Mouse (Mus musculus) embryonic facial prominence, embryonic 13.5 days (tissue): Measurements from ENCODE around the gene Catspere2. TPM values are rescaled to one million over a fixed set of nuclear protein-coding genes. Genes with fewer than 3 reads are reported as not detected.
A peak's percentile ranks its signal among the peaks of the same experiment; 100 is the strongest.
"Not testable (repeated sequence)": the region's sequence is repeated elsewhere in the genome, so short reads cannot be mapped to it uniquely, and the experiment has no call there.

ENCODE experiments used
- ATAC-seq: fragments of 200-750 bp; cut with Nextera tagmentation; 2 replicates; pipeline ENCODE4 v1.8.0; 2017; ENCODE audit warnings: low read depth; ENCODE audit not compliant: insufficient number of reproducible peaks, insufficient read depth, low FRiP score, low TSS enrichment
- H3K27ac ChIP-seq: fragments of 300-500 bp; sonication (generic); 2 replicates; pipeline ENCODE4 v1.5.1; 2015; ENCODE audit warnings: moderate library complexity, mild to moderate bottlenecking, inconsistent platforms
- H3K27me3 ChIP-seq: fragments of 300-500 bp; sonication (generic); 2 replicates; pipeline ENCODE4 v1.6.1; 2015; ENCODE audit warnings: mild to moderate bottlenecking, inconsistent platforms
- H3K36me3 ChIP-seq: fragments of 300-500 bp; sonication (generic); 2 replicates; pipeline ENCODE4 v1.6.1; 2015; ENCODE audit warnings: mild to moderate bottlenecking, inconsistent platforms
- H3K4me1 ChIP-seq: fragments of 300-500 bp; sonication (generic); 2 replicates; pipeline ENCODE4 v1.6.1; 2015; ENCODE audit warnings: inconsistent platforms
- H3K4me2 ChIP-seq: fragments of 300-500 bp; sonication (generic); 2 replicates; pipeline ENCODE4 v1.6.1; 2015; ENCODE audit warnings: moderate library complexity, mild to moderate bottlenecking, inconsistent platforms
- H3K4me3 ChIP-seq: fragments of 300-500 bp; sonication (generic); 2 replicates; pipeline ENCODE4 v1.5.1; 2015; ENCODE audit warnings: mild to moderate bottlenecking, inconsistent platforms
- H3K9ac ChIP-seq: fragments of 300-500 bp; sonication (generic); 2 replicates; pipeline ENCODE4 v1.6.1; 2015; ENCODE audit warnings: mild to moderate bottlenecking, inconsistent platforms
- H3K9me3 ChIP-seq: fragments of 300-500 bp; sonication (generic); 2 replicates; pipeline ENCODE4 v1.6.1; 2016; ENCODE audit warnings: inconsistent platforms
- WGBS: fragments of 180-500 bp; shearing (Covaris S2); methylation state at CpG from one replicate; pipeline ENCODE4 v1.1.7; 2015; ENCODE audit warnings: mixed read lengths; 5-methylcytosine and 5-hydroxymethylcytosine counted together
- polyA plus RNA-seq: library from polyadenylated mRNA; unstranded; fragments of >200 nt; fragmentation: Nextera tagmentation; extraction: Ambion mirVana; gene quantifications from 2 replicates; pipeline ENCODE4 v1.2.1, GENCODE M21; 2015

Catspere2 gene
- polyA plus RNA-seq, 1 experiment from 2014 or later, result 0.34 TPM

DNA sequence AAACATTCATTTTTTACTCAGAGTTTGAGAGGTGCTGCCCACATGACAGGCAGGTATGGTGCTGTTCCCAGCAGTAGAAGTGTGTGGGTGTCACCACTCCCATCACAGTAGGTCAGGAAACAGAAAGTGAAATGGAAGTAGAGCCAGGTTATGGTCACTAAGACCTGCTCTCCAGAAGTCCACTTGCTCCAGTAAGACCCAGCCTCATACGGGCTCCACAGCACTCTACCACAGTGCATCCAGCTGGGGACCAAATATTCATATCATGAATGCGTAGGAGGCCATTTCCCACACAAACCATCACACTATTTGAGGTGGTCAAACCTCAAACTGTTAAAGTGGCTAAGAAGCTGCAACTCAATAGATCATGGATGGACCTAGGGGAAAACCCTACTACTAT, 199.0 kb downstream of the Catspere2 start:
- Histone ChIP-seq H3K4me3 (no peak overlapping the region), H3K9ac (no peak overlapping the region), H3K9me3 (no peaks in the 10 kb centered on the region), H3K27me3 (no peaks in the 10 kb centered on the region), H3K4me2 (no peak overlapping the region), H3K4me1 (no peaks in the 10 kb centered on the region), H3K27ac (no peak overlapping the region), H3K36me3 (no peaks in the 10 kb centered on the region)
- 89% methylated on average over 2 of the region's 2 CpGs for WGBS
- ATAC-seq, result no peak

- H3K4me1 ChIP-seq, result peaks cover 5% of the 10 kb centered on the region; the same call in 1 of the 2 replicates
- H3K4me3 ChIP-seq, result no peak overlapping the region
- H3K9me3 ChIP-seq, result no peaks in the 10 kb centered on the region
- no peaks in the 10 kb centered on the region for H3K36me3 ChIP-seq
- H3K9ac ChIP-seq, result no peak overlapping the region
- no peak overlapping the region for H3K27ac ChIP-seq
- H3K27me3 ChIP-seq, result no peaks in the 10 kb centered on the region
- no peak overlapping the region for H3K4me2 ChIP-seq
- ATAC-seq, result no peak
Measured at GRCm38 (mm10) chr1:178185591-178185990, 202.4 kb downstream of the Catspere2 start.

GRCm38 (mm10) chr1:178187216-178187791, 204.1 kb downstream of the Catspere2 start, which contains the start of gene Desi2:
Desi2 (plus strand) TSS chr1:178187417.
- peak within 1 kb of the TSS; percentile 62 for H3K27ac ChIP-seq
- H3K36me3 ChIP-seq, H3K27me3 ChIP-seq, H3K4me1 ChIP-seq, H3K9me3 ChIP-seq: not testable (repeated sequence)
- peak; percentile 99 for ATAC-seq
- peak within 1 kb of the TSS; percentile 70 for H3K9ac ChIP-seq
- WGBS, result 1% methylated on average over 37 of the region's 37 CpGs
- peak within 1 kb of the TSS; percentile 66 for H3K4me3 ChIP-seq
- H3K4me2 ChIP-seq, result peak within 1 kb of the TSS; percentile 71

DNA sequence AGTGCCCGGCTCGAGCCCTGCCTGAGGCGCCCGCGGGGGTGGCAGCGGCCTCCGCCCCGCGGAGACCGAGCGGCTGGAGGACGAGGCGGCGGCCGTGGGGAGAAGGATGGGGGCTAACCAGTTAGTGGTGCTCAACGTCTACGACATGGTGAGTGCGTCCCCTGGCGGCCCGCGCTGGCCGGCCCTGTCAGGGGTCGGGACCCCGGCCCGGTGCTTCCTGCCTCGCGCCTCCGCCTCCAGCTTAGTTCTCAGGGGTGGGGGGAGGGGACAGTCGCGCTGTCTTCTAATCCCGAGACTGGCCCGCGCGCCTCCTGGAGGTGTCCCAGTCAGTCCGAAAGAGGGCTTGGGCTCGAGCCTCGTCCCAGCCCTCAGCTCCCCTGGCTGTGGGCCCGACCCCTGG, 204.6 kb downstream of the Catspere2 start:
- peak; percentile 44 for ATAC-seq
- Histone ChIP-seq H3K4me2 (peak overlapping the region; percentile 53), H3K9ac (peak overlapping the region; percentile 70), H3K4me3 (peak overlapping the region; percentile 66)
- not testable (repeated sequence) for H3K27me3 ChIP-seq, H3K4me1 ChIP-seq, H3K27ac ChIP-seq, H3K9me3 ChIP-seq, H3K36me3 ChIP-seq
- WGBS, result 0% methylated on average over 18 of the region's 38 CpGs

DNA sequence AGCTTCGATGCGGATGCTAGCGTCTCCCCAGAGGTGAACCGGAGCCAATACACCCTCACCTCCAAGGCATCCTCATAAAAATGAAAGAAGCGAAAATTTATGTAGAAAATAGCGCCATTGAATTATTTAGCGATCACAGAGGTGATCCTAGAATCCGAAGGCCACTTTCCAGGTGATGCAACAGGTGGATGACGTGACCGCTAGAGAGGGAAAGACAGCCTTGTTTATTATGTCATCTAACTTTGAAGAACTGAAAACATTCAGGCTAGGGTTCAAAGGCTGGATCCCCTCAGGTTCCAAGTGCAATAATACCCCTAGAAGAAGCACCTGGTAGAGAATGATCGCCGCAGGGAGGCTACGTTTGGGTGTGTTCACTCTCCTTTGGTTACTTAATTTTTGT, 205.2 kb downstream of the Catspere2 start:
- H3K4me1 ChIP-seq, result peaks cover 5% of the 10 kb centered on the region; the same call in 1 of the 2 replicates
- H3K4me3 ChIP-seq, result peak overlapping the region; percentile 42
- no peaks in the 10 kb centered on the region for H3K9me3 ChIP-seq
- H3K36me3 ChIP-seq, result no peaks in the 10 kb centered on the region
- H3K27me3 ChIP-seq, result no peaks in the 10 kb centered on the region
- 0 out of 2 replicates have a peak overlapping the region, but pooled peaks have one; percentile 49 for H3K9ac ChIP-seq
- peak overlapping the region; percentile 71 for H3K4me2 ChIP-seq
- WGBS, result 8% methylated on average over 13 of the region's 13 CpGs
- ATAC-seq, result no peak
- H3K27ac ChIP-seq, result no peak overlapping the region

GRCm38 (mm10) chr1:178205701-178206325, 222.6 kb downstream of the Catspere2 start:
- ATAC-seq, result no peak
- Histone ChIP-seq H3K9ac (no peak overlapping the region), H3K27ac (no peak overlapping the region), H3K27me3 (no peaks in the 10 kb centered on the region), H3K4me3 (no peak overlapping the region), H3K4me2 (no peak overlapping the region), H3K36me3 (peaks cover 7% of the 10 kb centered on the region; the same call in 1 of the 2 replicates), H3K4me1 (0 out of 2 replicates have a peak, but pooled peaks cover 5% of the 10 kb centered on the region), H3K9me3 (peaks cover 8% of the 10 kb centered on the region; the same call in 1 of the 2 replicates)
- WGBS, result 88% methylated on average over 10 of the region's 10 CpGs

- not testable (repeated sequence) for H3K27me3 ChIP-seq, H3K4me1 ChIP-seq, H3K27ac ChIP-seq, H3K9ac ChIP-seq, ATAC-seq, H3K4me2 ChIP-seq, H3K9me3 ChIP-seq, H3K36me3 ChIP-seq, H3K4me3 ChIP-seq
- 90% methylated on average over 4 of the region's 4 CpGs for WGBS
Measured at GRCm38 (mm10) chr1:178207856-178208255, 224.6 kb downstream of the Catspere2 start.

DNA sequence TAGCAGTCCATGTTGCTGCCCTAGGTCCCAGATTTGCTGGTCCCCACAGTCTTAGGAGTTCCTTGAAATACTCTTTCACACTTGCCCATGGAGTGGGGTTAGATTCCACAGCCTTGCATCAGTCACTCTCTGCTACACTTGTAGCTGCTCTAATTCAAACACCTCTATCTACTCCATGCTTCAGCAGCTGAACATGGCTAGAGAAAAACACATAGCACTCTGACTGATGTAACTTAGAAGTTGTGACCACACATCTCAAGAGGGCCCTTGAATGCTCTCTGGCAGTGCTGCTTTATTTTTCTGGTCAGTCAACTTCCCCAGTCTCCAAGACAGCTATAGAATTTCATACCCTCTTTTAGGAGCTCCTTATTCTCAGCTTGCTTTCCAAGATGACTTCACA, 226.7 kb downstream of the Catspere2 start:
- Histone ChIP-seq H3K4me2 (no peak overlapping the region), H3K27ac (no peak overlapping the region), H3K36me3 (no peaks in the 10 kb centered on the region), H3K9ac (no peak overlapping the region), H3K9me3 (no peaks in the 10 kb centered on the region), H3K27me3 (no peaks in the 10 kb centered on the region), H3K4me1 (0 out of 2 replicates have a peak, but pooled peaks cover 5% of the 10 kb centered on the region), H3K4me3 (no peak overlapping the region)
- no peak for ATAC-seq

- Histone ChIP-seq H3K9me3 (no peaks in the 10 kb centered on the region), H3K27ac (no peak overlapping the region), H3K4me1 (peaks cover 6% of the 10 kb centered on the region; the same call in 1 of the 2 replicates), H3K27me3 (no peaks in the 10 kb centered on the region), H3K9ac (no peak overlapping the region), H3K4me2 (no peak overlapping the region), H3K36me3 (no peaks in the 10 kb centered on the region), H3K4me3 (no peak overlapping the region)
- ATAC-seq, result no peak
Measured at GRCm38 (mm10) chr1:178217157-178217556, 233.9 kb downstream of the Catspere2 start.

DNA sequence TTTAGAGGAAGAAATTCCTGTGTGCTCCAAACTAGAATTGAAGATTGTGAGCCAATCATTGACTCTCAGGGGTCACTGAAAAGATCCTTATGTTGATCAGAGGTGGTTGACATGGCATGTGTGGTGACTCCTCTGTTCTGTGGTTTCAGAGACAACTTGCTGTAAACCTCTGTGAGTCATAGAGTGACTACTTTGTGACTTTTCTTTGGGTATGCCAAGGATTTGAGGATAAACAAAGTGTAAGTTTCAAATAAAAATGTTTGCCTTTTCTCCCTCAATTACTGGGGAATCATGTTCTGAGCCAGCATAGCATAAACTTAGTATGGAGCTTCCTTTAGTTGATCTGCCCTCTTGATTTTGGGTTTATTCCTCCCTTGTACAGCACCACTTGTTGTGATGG, 235.1 kb downstream of the Catspere2 start:
- Histone ChIP-seq H3K27me3 (no peaks in the 10 kb centered on the region), H3K36me3 (no peaks in the 10 kb centered on the region)
- no peak for ATAC-seq

GRCm38 (mm10) chr1:178219166-178220077, 236.2 kb downstream of the Catspere2 start:
- Histone ChIP-seq H3K9me3 (no peaks in the 10 kb centered on the region; the same call in 1 of the 2 replicates), H3K4me2 (no peak overlapping the region), H3K36me3 (no peaks in the 10 kb centered on the region), H3K4me3 (no peak overlapping the region), H3K27me3 (no peaks in the 10 kb centered on the region), H3K27ac (no peak overlapping the region), H3K4me1 (peaks cover 6% of the 10 kb centered on the region; the same call in 1 of the 2 replicates), H3K9ac (no peak overlapping the region)
- ATAC-seq, result no peak
- whole genome bisulfite sequencing, result 80% methylated on average over 5 of the region's 5 CpGs

More for the DNA sequence above, 235.1 kb downstream of the Catspere2 start:
- Histone ChIP-seq H3K9me3 (no peaks in the 10 kb centered on the region), H3K4me3 (no peak overlapping the region), H3K9ac (no peak overlapping the region), H3K4me2 (no peak overlapping the region), H3K27ac (no peak overlapping the region), H3K4me1 (peaks cover 6% of the 10 kb centered on the region; the same call in 1 of the 2 replicates)
